Mouse (Mus musculus): ENCODE data around the gene Cdh22. TPM values are rescaled to one million over a fixed set of nuclear protein-coding genes. Genes with fewer than 3 reads are reported as not detected.

Cdh22 gene
- polyA plus RNA-seq, 1 experiment from 2014 or later, result 0.93 TPM

GRCm38 (mm10) chr2:165191483-165191882, 43.2 kb downstream of the Cdh22 start:
- H3K4me3 ChIP-seq (ENCODE audit: low read depth, low read length), result no peak overlapping the region
- H3K36me3 ChIP-seq (ENCODE audit: control insufficient read depth, insufficient read depth, low read length), result no peaks in the 10 kb centered on the region
- H3K9ac ChIP-seq (ENCODE audit: low read depth, low read length), result no peak overlapping the region
- no peak for ATAC-seq (ENCODE audit: low read depth)
- no peaks in the 10 kb centered on the region for H3K9me3 ChIP-seq (ENCODE audit: control insufficient read depth, low read length)
- peaks cover 14% of the 10 kb centered on the region for H3K27me3 ChIP-seq (replicated peaks; ENCODE audit: control insufficient read depth, insufficient read depth, low read length)
- no peak for DNase-seq (ENCODE audit: low spot score)
- no peak overlapping the region for H3K4me2 ChIP-seq (ENCODE audit: low read depth, low read length)
- 83% methylated on average over 7 of the region's 7 CpGs for WGBS
- H3K27ac ChIP-seq (replicated peaks; ENCODE audit: low read depth, low read length), result no peak overlapping the region
- H3K4me1 ChIP-seq (ENCODE audit: control insufficient read depth, insufficient read depth, low read length), result peaks cover 12% of the 10 kb centered on the region; the same call in 1 of the 2 replicates

DNA sequence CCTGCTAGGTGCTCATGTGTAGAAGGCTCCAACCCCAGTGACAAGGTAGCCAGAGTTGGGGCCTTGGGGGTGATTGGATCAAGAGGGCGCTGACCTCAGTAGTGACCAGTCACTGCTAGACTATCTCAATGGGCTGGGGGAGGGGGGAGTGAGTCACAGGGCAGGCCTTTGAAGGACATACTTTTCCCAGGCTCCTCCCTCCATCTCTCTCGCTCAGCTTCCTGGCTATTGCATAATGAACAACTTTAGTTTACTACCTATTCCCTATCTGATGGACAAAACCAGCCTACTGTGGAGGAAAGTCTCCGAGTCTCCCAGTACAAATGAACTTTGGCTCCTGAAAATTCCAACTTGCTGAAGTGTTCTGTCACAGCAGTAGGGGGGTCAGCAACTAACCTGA, 45.1 kb downstream of the Cdh22 start:
- H3K4me1 ChIP-seq (ENCODE audit: control insufficient read depth, insufficient read depth, low read length), result no peaks in the 10 kb centered on the region
- no peaks in the 10 kb centered on the region for H3K9me3 ChIP-seq (ENCODE audit: control insufficient read depth, low read length)
- no peak overlapping the region for H3K9ac ChIP-seq (ENCODE audit: low read depth, low read length)
- no peak overlapping the region for H3K4me2 ChIP-seq (ENCODE audit: low read depth, low read length)
- DNase-seq (ENCODE audit: low spot score) (no peak), ATAC-seq (ENCODE audit: low read depth) (no peak)
- peaks cover 4% of the 10 kb centered on the region; the same call in 1 of the 2 replicates for H3K27me3 ChIP-seq (replicated peaks; ENCODE audit: control insufficient read depth, insufficient read depth, low read length)
- WGBS, result 66% methylated on average over 3 of the region's 3 CpGs
- H3K27ac ChIP-seq (replicated peaks; ENCODE audit: low read depth, low read length), result no peak overlapping the region
- H3K4me3 ChIP-seq (ENCODE audit: low read depth, low read length), result no peak overlapping the region
- no peaks in the 10 kb centered on the region for H3K36me3 ChIP-seq (ENCODE audit: control insufficient read depth, insufficient read depth, low read length)

DNA sequence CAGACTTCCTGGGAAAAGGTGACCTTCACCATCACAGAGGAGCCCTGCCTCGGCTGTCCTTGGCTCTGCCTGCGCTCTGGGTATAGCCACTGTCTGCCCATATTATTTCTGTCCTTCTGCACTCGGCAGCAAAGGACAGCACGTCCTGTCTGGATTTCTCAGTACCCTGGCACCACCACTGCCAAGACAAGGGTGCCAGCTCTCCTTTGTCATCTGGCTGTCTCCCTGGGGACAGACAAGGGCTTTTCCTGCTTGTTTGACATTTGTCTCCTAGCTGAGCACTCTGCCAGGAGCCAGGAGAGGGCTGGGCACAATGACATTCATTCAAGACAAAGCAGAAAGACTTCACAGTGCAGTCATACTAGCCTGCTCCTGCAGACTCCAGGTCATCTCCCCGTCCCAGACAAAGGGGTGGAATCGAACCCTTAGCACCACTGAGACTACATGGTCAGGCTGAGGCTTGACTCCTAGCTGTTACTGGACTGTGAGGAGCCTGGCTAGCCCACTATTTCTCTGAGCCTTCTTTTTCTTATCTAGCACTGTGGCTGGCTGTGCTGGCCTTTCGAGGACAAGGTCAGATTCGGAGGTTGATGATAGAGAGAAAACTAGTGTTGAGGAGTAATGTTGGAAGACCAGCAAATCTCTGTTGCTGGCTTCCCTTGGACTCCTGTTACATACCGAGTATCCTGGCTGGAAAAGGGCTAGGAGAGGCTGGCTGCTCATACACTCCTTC, 46.8 kb downstream of the Cdh22 start:
- H3K27ac ChIP-seq (replicated peaks; ENCODE audit: low read depth, low read length), result no peak overlapping the region
- no peaks in the 10 kb centered on the region for H3K9me3 ChIP-seq (ENCODE audit: control insufficient read depth, low read length)
- no peak overlapping the region for H3K4me2 ChIP-seq (ENCODE audit: low read depth, low read length)
- no peaks in the 10 kb centered on the region for H3K4me1 ChIP-seq (ENCODE audit: control insufficient read depth, insufficient read depth, low read length)
- 77% methylated on average over 9 of the region's 9 CpGs for WGBS
- peaks cover 8% of the 10 kb centered on the region for H3K27me3 ChIP-seq (replicated peaks; ENCODE audit: control insufficient read depth, insufficient read depth, low read length)
- H3K4me3 ChIP-seq (ENCODE audit: low read depth, low read length), result no peak overlapping the region
- H3K36me3 ChIP-seq (ENCODE audit: control insufficient read depth, insufficient read depth, low read length), result no peaks in the 10 kb centered on the region
- no peak overlapping the region for H3K9ac ChIP-seq (ENCODE audit: low read depth, low read length)
- DNase-seq (ENCODE audit: low spot score) (no peak), ATAC-seq (ENCODE audit: low read depth) (no peak)

- 26% methylated on average over 9 of the region's 9 CpGs for WGBS
- ATAC-seq (ENCODE audit: low read depth), result peak; percentile 81
- no peaks in the 10 kb centered on the region for H3K9me3 ChIP-seq (ENCODE audit: control insufficient read depth, low read length)
- no peak overlapping the region for H3K9ac ChIP-seq (ENCODE audit: low read depth, low read length)
- H3K27me3 ChIP-seq (replicated peaks; ENCODE audit: control insufficient read depth, insufficient read depth, low read length), result peaks cover 37% of the 10 kb centered on the region
- DNase-seq (ENCODE audit: low spot score), result peak; percentile 80
- H3K4me3 ChIP-seq (ENCODE audit: low read depth, low read length), result no peak overlapping the region
- H3K4me2 ChIP-seq (ENCODE audit: low read depth, low read length), result no peak overlapping the region
- no peak overlapping the region for H3K27ac ChIP-seq (replicated peaks; ENCODE audit: low read depth, low read length)
- H3K4me1 ChIP-seq (ENCODE audit: control insufficient read depth, insufficient read depth, low read length), result no peaks in the 10 kb centered on the region
- H3K36me3 ChIP-seq (ENCODE audit: control insufficient read depth, insufficient read depth, low read length), result no peaks in the 10 kb centered on the region
Measured at GRCm38 (mm10) chr2:165184015-165184633, 50.5 kb downstream of the Cdh22 start.

GRCm38 (mm10) chr2:165182085-165182976, 52.3 kb downstream of the Cdh22 start:
- H3K36me3 ChIP-seq (ENCODE audit: control insufficient read depth, insufficient read depth, low read length), result no peaks in the 10 kb centered on the region
- no peak overlapping the region for H3K27ac ChIP-seq (replicated peaks; ENCODE audit: low read depth, low read length)
- H3K9ac ChIP-seq (ENCODE audit: low read depth, low read length), result no peak overlapping the region
- no peak overlapping the region for H3K4me3 ChIP-seq (ENCODE audit: low read depth, low read length)
- no peak for ATAC-seq (ENCODE audit: low read depth)
- no peaks in the 10 kb centered on the region for H3K9me3 ChIP-seq (ENCODE audit: control insufficient read depth, low read length)
- WGBS, result 64% methylated on average over 9 of the region's 11 CpGs
- H3K4me2 ChIP-seq (ENCODE audit: low read depth, low read length), result no peak overlapping the region
- H3K27me3 ChIP-seq (replicated peaks; ENCODE audit: control insufficient read depth, insufficient read depth, low read length), result peaks cover 46% of the 10 kb centered on the region
- H3K4me1 ChIP-seq (ENCODE audit: control insufficient read depth, insufficient read depth, low read length), result no peaks in the 10 kb centered on the region
- no peak for DNase-seq (ENCODE audit: low spot score)

- H3K27ac ChIP-seq (replicated peaks; ENCODE audit: low read depth, low read length), result no peak overlapping the region
- WGBS, result 47% methylated on average over 10 of the region's 10 CpGs
- ATAC-seq (ENCODE audit: low read depth), result no peak
- H3K4me2 ChIP-seq (ENCODE audit: low read depth, low read length), result no peak overlapping the region
- no peak overlapping the region for H3K9ac ChIP-seq (ENCODE audit: low read depth, low read length)
- no peaks in the 10 kb centered on the region for H3K36me3 ChIP-seq (ENCODE audit: control insufficient read depth, insufficient read depth, low read length)
- no peaks in the 10 kb centered on the region for H3K9me3 ChIP-seq (ENCODE audit: control insufficient read depth, low read length)
- no peaks in the 10 kb centered on the region for H3K4me1 ChIP-seq (ENCODE audit: control insufficient read depth, insufficient read depth, low read length)
- no peak overlapping the region for H3K4me3 ChIP-seq (ENCODE audit: low read depth, low read length)
- DNase-seq (ENCODE audit: low spot score), result peak; percentile 29
- peaks cover 65% of the 10 kb centered on the region for H3K27me3 ChIP-seq (replicated peaks; ENCODE audit: control insufficient read depth, insufficient read depth, low read length)
Measured at GRCm38 (mm10) chr2:165179231-165179630, 55.4 kb downstream of the Cdh22 start.

DNA sequence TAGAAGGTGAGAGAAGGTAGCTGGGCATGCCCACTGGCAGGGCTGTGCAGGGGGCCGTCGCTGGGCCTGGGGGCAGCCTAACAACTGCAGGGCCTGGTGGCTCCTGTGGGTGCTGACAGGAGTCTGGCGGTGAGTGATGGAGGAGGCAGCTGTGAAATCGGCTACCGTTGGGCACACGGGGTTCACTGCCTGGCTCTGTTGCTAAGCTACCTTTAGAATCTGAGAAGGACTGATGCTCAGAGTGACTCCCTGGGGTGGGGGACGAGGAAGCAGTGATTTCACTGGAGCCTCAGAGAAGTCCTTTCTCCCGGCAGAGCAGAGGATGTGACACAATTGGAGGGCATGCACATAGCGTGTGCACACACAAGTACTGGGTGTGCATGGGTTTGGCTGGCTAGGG, 57.7 kb downstream of the Cdh22 start:
- H3K4me3 ChIP-seq (ENCODE audit: low read depth, low read length), result no peak overlapping the region
- H3K4me1 ChIP-seq (ENCODE audit: control insufficient read depth, insufficient read depth, low read length), result no peaks in the 10 kb centered on the region
- no peak overlapping the region for H3K4me2 ChIP-seq (ENCODE audit: low read depth, low read length)
- H3K27ac ChIP-seq (replicated peaks; ENCODE audit: low read depth, low read length), result no peak overlapping the region
- ATAC-seq (ENCODE audit: low read depth) (peak; percentile 30; the same call in 1 of the 2 replicates), DNase-seq (ENCODE audit: low spot score) (no peak)
- H3K36me3 ChIP-seq (ENCODE audit: control insufficient read depth, insufficient read depth, low read length), result no peaks in the 10 kb centered on the region
- H3K27me3 ChIP-seq (replicated peaks; ENCODE audit: control insufficient read depth, insufficient read depth, low read length), result peaks cover 65% of the 10 kb centered on the region
- 20% methylated on average over 9 of the region's 9 CpGs for WGBS
- no peak overlapping the region for H3K9ac ChIP-seq (ENCODE audit: low read depth, low read length)
- H3K9me3 ChIP-seq (ENCODE audit: control insufficient read depth, low read length), result no peaks in the 10 kb centered on the region

- Histone ChIP-seq H3K4me2 (ENCODE audit: low read depth, low read length) (no peak overlapping the region), H3K4me1 (ENCODE audit: control insufficient read depth, insufficient read depth, low read length) (no peaks in the 10 kb centered on the region), H3K36me3 (ENCODE audit: control insufficient read depth, insufficient read depth, low read length) (no peaks in the 10 kb centered on the region), H3K9ac (ENCODE audit: low read depth, low read length) (no peak overlapping the region), H3K9me3 (ENCODE audit: control insufficient read depth, low read length) (no peaks in the 10 kb centered on the region), H3K27ac (replicated peaks; ENCODE audit: low read depth, low read length) (no peak overlapping the region), H3K27me3 (replicated peaks; ENCODE audit: control insufficient read depth, insufficient read depth, low read length) (peaks cover 17% of the 10 kb centered on the region; the same call in 1 of the 2 replicates), H3K4me3 (ENCODE audit: low read depth, low read length) (no peak overlapping the region)
- DNase-seq (ENCODE audit: low spot score) (peak; percentile 49), ATAC-seq (ENCODE audit: low read depth) (no peak)
- WGBS, result 14% methylated on average over 16 of the region's 18 CpGs
Measured at GRCm38 (mm10) chr2:165166664-165167435, 67.8 kb downstream of the Cdh22 start.

Data from embryonic facial prominence, embryonic 14.5 days (tissue).